Mouse (Mus musculus) spleen, postnatal 0 days (tissue): ENCODE results near the gene Vav2. TPM values are rescaled to one million over a fixed set of nuclear protein-coding genes. Genes with fewer than 3 reads are reported as not detected.

Experiments used
- polyA plus RNA-seq: library from polyadenylated mRNA; unstranded; fragments of >200 nt; fragmentation: Nextera tagmentation; extraction: Ambion mirVana; gene quantifications from 2 replicates; pipeline ENCODE4 v1.2.1, GENCODE M21; 2015

The Vav2 gene
- 2.8 and 3.9 TPM in 2 replicates for polyA plus RNA-seq

GRCm38 (mm10) chr2:27426855-27427457 is at the start of gene Vav2:
TSS of gene Vav2 (minus strand) at chr2:27427033.

GRCm38 (mm10) chr2:27441767-27442707 is 15.2 kb upstream of the Vav2 start, which contains the start of gene Brd3os:
TSS of gene Brd3os (plus strand) at chr2:27442324.

GRCm38 (mm10) chr2:27248211-27248610 is 178.6 kb downstream of the Vav2 start, which contains the start of gene Sardh:
TSS of gene Sardh (minus strand) at chr2:27248337.

Other genes starting within 250 kb of the Vav2 start
- gene Sardh, start 178.7 kb downstream of the Vav2 start, polyA plus RNA-seq = 7.7 and 9.4 TPM in 2 replicates
- 1.2 and 1.8 TPM in 2 replicates for gene Brd3os, start 15.3 kb upstream of the Vav2 start, polyA plus RNA-seq
- gene Brd3, start 80.6 kb upstream of the Vav2 start, polyA plus RNA-seq = 36.7 and 39.2 TPM in 2 replicates
- gene Wdr5, start 88.1 kb upstream of the Vav2 start, polyA plus RNA-seq = 30.2 and 30.4 TPM in 2 replicates
- gene Rxra, start 249.4 kb upstream of the Vav2 start, polyA plus RNA-seq = 4.8 and 6.9 TPM in 2 replicates